Mouse (Mus musculus): ENCODE results near the gene Hrg.
"Not testable (repeated sequence)": the region's sequence is repeated elsewhere in the genome, so short reads cannot be mapped to it uniquely, and the experiment has no call there.

Gene Hrg

DNA sequence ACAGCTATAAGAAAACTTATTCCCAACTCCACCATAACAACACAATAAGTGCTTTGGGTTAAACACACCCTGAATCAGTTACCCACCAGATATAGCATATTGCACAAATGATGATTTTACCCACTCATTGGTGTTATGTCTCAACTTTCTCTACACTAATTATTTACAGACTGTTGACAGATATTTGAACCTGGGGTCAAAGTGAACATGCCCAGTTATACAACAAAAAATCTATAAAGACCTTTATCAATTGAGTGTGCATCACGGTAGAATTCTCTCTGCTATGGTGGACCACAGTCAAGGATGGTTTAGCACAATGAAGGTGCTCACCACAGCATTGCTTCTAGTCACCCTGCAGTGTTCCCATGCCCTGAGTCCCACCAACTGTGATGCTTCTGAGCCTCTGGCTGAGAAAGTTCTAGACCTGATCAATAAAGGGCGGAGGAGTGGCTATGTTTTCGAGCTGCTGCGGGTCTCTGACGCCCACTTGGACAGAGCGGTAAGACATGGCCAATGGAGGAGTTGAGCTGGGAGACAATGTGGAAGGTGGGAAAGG is at the start of gene Hrg:
TSS of gene Hrg (plus strand) at position 233 of the 556 bp plus-strand sequence.
- no peak for DNase-seq (ENCODE audit: low spot score)

DNA sequence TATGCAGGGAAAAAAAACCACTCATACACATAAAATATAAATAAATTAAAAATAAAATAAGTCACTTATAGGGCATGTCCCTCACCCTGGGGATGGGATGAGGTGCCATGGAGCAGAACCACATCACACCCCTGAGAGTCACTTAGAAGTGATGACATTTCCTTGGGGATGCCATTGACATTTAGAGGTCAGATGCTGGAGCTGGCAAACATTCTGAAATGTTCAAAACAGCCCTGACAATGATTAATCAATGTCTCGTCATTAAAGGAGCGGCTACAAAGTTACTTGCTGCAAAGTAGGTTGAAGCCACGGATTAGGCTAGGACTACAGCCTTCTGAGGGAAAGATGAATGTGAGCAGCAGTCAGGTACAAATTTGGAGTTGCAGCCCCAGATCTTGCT is 49.5 kb upstream of the Hrg start:
- DNase-seq (ENCODE audit: low spot score): no peak

DNA sequence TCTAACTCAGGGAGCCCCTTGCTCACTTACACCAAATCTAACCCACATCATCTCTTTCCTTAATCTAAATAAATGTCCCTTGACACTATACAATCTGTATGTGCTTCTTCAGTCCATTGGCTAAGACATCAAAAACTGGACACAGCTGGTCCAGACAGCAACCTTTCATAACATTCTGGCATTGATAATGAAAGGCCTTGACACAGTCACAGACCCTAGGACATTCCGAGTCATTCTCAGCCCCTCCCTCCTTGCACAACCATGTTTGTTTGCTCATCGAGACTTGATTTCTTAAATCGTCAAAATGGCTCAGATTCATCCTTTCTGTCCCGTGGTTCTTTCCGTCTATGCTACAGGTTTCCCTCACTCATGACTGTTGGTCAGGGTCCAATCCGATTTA is 41.6 kb upstream of the Hrg start:
- no peak for DNase-seq (ENCODE audit: low spot score)

- no peak for DNase-seq (ENCODE audit: low spot score)
These were observed 38.9 kb upstream of the Hrg start for GRCm38 (mm10) chr16:22911986-22912385.

DNA sequence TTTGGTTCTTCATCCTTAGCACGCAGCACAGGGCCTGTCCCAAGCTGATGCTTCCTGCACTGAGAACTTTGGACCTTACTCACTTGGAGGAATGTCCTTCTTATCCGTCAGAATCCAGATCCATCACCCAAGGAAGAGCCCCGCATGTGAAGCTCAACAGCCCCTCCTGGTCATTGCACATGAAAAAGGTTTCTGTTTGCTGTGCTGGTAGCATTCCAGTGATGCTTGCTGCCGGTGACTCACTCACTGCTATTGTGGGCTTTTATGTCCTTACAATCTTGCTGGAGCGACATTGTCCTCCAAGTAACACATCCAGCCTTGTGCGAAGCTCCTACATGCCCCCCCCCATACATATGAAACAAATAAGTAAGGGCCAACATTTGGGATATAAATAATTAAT is 38.0 kb upstream of the Hrg start:
- DNase-seq (ENCODE audit: low spot score): no peak

- DNase-seq (ENCODE audit: low spot score): no peak
These were observed 36.6 kb upstream of the Hrg start for GRCm38 (mm10) chr16:22914276-22914675.

GRCm38 (mm10) chr16:22918034-22918433 is 32.8 kb upstream of the Hrg start, which contains the start of gene Fetub:
TSS of gene Fetub (plus strand) at chr16:22918334.
- no peak for DNase-seq (ENCODE audit: low spot score)

DNA sequence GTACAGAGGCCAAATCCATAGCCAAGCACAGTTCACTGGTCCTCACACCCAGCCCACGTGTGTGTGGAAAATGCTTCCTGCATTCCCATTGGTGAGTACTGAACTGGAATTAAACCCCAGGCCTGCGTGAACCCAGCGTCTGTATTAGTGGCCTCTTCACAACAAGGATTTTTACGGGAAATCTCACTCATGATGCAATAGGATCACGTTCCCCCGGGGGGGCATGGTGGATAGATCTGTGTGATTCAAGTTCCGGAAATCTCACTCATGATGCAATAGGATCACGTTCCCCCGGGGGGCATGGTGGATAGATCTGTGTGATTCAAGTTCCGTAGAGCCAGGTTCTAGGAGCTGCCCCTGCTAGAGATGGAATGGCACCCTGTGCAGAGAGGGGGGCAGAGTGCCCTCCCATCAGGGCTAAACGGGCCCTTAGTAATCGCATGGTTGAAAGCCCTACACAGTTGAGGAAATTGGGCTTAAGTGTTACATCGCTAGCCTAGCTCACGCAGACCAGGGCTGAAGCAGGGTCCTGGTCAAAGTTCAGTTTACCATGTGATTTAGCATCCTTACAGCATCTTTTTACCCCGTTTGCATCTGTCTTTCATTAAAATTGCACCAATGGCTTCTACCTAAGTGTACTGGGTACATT is 32.1 kb upstream of the Hrg start:
- DNase-seq (ENCODE audit: low spot score): peak; percentile 86

GRCm38 (mm10) chr16:22919971-22920854 is 30.7 kb upstream of the Hrg start:
- DNase-seq (ENCODE audit: low spot score): peak; percentile 93

DNA sequence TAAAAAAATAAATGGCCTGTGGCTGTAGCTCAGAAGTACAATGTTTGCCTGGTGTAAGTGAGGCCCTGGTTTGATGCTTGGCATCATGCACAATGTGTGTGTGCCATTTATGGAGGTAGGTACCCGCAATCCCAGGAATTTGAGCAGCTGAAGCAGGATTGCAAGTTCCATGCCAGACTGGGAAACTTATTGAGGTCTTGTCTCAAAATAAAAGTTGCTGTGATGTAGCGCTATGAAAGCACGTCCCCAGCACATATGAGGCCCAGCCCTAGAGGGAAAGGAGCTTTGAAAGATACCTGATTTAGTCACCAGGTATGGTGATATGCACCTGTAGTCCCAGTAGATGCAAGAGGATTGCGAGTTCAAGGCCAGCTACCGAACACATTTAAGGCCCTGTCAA is 29.1 kb upstream of the Hrg start:
- DNase-seq (ENCODE audit: low spot score): no peak

- DNase-seq (ENCODE audit: low spot score): no peak
These were observed 28.4 kb upstream of the Hrg start for GRCm38 (mm10) chr16:22922433-22922832.

DNA sequence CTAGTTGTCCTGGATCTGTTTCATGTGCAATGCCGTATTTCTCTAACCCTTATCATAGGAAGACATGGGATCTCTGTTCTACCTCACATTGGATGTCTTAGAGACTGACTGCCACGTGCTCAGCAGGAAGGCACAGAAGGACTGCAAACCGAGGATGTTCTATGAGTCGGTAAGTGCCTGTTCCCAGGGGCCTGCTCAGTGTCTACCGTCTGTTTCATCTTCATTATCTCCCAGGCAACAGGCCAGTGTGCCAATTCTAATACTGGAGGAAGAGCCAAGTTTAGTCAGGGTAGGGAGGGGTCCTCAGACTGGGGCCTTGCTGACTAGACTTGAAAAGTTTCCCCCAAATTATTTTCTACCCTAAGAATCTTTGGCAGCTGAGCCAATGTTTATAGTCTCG is 21.3 kb upstream of the Hrg start:
- DNase-seq (ENCODE audit: low spot score): peak; percentile 75

- no peak for DNase-seq (ENCODE audit: low spot score)
These were observed 19.3 kb upstream of the Hrg start for GRCm38 (mm10) chr16:22931431-22932200.

GRCm38 (mm10) chr16:22937631-22938030 is 13.2 kb upstream of the Hrg start:
- no peak for DNase-seq (ENCODE audit: low spot score)

- no peak for DNase-seq (ENCODE audit: low spot score)
These were observed 12.3 kb upstream of the Hrg start for GRCm38 (mm10) chr16:22938541-22938940.

GRCm38 (mm10) chr16:22939120-22939695 is 11.7 kb upstream of the Hrg start:
- DNase-seq (ENCODE audit: low spot score): no peak

GRCm38 (mm10) chr16:22941825-22942476 is 8.9 kb upstream of the Hrg start:
- not testable (repeated sequence) for DNase-seq (ENCODE audit: low spot score)

DNA sequence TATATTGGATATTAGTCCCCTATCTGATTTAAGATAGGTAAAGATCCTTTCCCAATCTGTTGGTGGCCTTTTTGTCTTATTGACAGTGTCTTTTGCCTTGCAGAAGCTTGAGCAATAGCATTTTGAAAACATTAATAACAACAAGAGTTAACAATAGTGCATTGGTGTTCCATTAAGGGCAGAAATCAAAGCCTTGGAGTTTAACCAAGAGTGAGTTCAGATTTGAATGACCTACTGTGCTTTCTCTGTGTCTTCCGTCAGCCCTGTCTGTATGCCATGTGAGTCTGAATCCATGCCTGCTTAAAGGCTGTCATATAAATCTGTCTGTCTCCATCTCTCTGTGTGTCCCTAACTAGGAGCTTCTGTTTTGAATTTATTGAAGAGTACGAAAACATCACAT is 3.5 kb upstream of the Hrg start:
- no peak for DNase-seq (ENCODE audit: low spot score)

GRCm38 (mm10) chr16:22953069-22953468 is 2.2 kb downstream of the Hrg start:
- DNase-seq (ENCODE audit: low spot score): no peak

DNA sequence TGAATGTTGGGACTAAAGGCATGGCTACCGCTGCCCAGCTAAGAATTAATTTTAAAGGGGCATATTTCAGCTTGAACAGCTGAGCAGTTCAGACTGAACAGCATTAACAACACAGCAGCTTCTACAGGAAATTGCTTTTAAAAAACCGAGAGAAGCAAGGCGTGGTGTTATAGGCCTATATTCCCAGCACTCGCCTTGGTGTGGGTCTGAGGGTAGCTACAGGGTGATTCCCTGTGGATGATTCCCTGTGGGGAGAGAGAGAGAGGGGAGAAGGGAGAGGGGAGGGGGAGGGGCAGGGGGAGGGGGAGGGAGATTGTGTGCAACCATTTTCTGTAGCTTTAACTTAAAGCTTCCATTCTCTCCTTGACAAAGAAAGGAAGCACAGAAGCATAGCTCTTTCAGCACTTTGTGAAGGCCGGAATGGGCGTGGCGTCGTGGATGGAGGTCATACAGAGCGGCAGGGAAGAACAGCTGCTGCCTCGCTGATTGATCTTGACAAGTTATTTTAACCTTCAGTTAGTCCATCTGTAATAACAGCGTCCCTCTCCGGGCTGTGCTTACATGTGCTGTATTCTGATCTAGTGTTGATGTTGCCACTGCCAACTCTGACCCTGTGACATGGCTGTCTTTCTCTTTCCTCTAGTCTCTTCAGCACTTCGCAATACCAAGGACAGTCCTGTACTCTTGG is 4.7 kb downstream of the Hrg start:
- DNase-seq (ENCODE audit: low spot score): no peak

DNA sequence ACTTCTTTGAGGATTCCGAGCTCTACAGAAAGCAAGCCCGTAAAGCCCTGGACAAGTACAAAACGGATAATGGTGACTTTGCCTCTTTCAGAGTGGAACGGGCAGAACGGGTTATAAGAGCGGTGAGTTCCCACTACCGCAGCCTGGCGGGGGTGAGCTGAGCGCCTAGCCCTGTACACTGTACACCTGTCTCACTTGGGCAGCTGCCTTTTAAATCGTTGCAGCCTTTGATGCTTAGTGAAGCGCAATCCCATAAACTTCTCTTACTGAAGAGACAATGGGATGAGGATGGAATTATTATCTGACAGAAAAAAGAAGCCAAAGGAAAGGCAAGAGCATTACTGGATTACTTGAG is 5.2 kb downstream of the Hrg start:
- DNase-seq (ENCODE audit: low spot score): no peak
